Mouse (Mus musculus) C2C12 (cell line): ENCODE results near the gene Ppcdc. TPM values are rescaled to one million over a fixed set of nuclear protein-coding genes. Genes with fewer than 3 reads are reported as not detected.

Source experiments
- H3K27me3 ChIP-seq: one replicate; pipeline ENCODE4 v1.6.1; 2011; ENCODE audit not compliant: control insufficient read depth, insufficient read depth, insufficient read length
- H3K36me3 ChIP-seq: one replicate; pipeline ENCODE4 v1.6.1; 2011; ENCODE audit not compliant: control insufficient read depth, insufficient read depth
- H3K4me3 ChIP-seq: one replicate; pipeline ENCODE4 v1.5.1; 2011; ENCODE audit warnings: mild to moderate bottlenecking, control low read depth; ENCODE audit not compliant: poor library complexity, insufficient read depth, severe bottlenecking
- H3K79me2 ChIP-seq: one replicate; pipeline ENCODE4 v1.6.1; 2011; ENCODE audit not compliant: control insufficient read depth, insufficient read depth
- H3K79me3 ChIP-seq: one replicate; pipeline ENCODE4 v1.6.1; 2011; ENCODE audit warnings: low read depth, control low read depth
- H3ac ChIP-seq: one replicate; pipeline ENCODE3; 2011; ENCODE audit warnings: low read depth; ENCODE audit not compliant: control insufficient read depth, insufficient read length
- CEBPB ChIP-seq: IDR thresholded peaks from one replicate; pipeline ENCODE4 v1.6.1; 2011; ENCODE audit warnings: low read depth, mild to moderate bottlenecking, control low read depth, moderate library complexity
- CTCF ChIP-seq: IDR thresholded peaks from one replicate; pipeline ENCODE4 v1.5.1; 2011; ENCODE audit not compliant: control insufficient read depth, insufficient read depth, insufficient read length
- FOSL1 ChIP-seq: IDR thresholded peaks from one replicate; pipeline ENCODE4 v1.8.0; 2011; ENCODE audit warnings: mild to moderate bottlenecking, low read length; ENCODE audit not compliant: poor library complexity, insufficient read depth, severe bottlenecking
- MAX ChIP-seq: IDR thresholded peaks from one replicate; pipeline ENCODE4 v1.6.1; 2011; ENCODE audit warnings: mild to moderate bottlenecking, control low read depth
- MYOD1 ChIP-seq: IDR thresholded peaks from one replicate; pipeline ENCODE4 v1.6.1; 2011; ENCODE audit warnings: low read depth; ENCODE audit not compliant: control insufficient read depth, insufficient read length
- MYOG ChIP-seq: IDR thresholded peaks from one replicate; pipeline ENCODE4 v1.6.1; 2011; ENCODE audit not compliant: control insufficient read depth, insufficient read length; ENCODE audit errors: extremely low read depth
- USF1 ChIP-seq: IDR thresholded peaks from one replicate; pipeline ENCODE4 v1.6.1; 2011; ENCODE audit warnings: low read depth, mild to moderate bottlenecking, control low read depth, moderate library complexity
- polyA plus RNA-seq: library from polyadenylated mRNA; unstranded; fragments of >200 nt; fragmentation: generic; extraction: Trizol; gene quantifications from one replicate; pipeline ENCODE4 v1.2.1, GENCODE M21; 2012; ENCODE audit warnings: missing spikeins

Gene Ppcdc
- polyA plus RNA-seq, 1 experiment: 15.1 TPM

- H3K36me3 ChIP-seq: no peaks in the 10 kb centered on the region
- H3K4me3 ChIP-seq: no peak overlapping the region
- H3K79me2 ChIP-seq: no peaks in the 10 kb centered on the region
- H3K79me3 ChIP-seq: no peaks in the 10 kb centered on the region
- H3K27me3 ChIP-seq: no peaks in the 10 kb centered on the region
- no peak overlapping the region for H3ac ChIP-seq
- no peak for TF ChIP-seq MYOG
- TF ChIP-seq CTCF: no peak
- no peak for TF ChIP-seq MAX
- no peak for TF ChIP-seq CEBPB
Observed at GRCm38 (mm10) chr9:57392892-57393291, 47.0 kb downstream of the Ppcdc start.

DNA sequence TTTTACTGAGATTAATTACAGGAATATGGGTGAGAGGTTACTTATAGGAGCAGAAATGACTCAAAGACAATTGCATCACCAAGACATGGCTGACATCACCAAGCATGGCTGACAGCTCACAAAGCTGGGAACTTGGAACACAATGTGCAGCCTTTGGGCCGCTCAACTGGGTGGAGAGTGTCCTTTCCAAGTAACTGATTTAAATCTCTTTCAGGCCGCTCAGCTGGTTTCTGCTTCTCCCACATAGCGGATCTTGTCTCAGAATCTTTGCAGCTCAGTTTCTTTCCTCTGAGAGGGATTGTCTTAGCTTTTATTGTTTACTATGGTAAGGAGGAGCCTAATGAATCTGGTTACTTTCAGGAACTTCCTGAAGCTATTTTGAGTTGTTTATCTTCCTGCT lies 49.1 kb downstream of the Ppcdc start:
- Histone ChIP-seq H3K4me3 (no peak overlapping the region), H3K36me3 (no peaks in the 10 kb centered on the region), H3K79me3 (no peaks in the 10 kb centered on the region), H3ac (no peak overlapping the region), H3K79me2 (no peaks in the 10 kb centered on the region), H3K27me3 (no peaks in the 10 kb centered on the region)
- TF ChIP-seq MYOG: no peak

GRCm38 (mm10) chr9:57389131-57389530 lies 50.8 kb downstream of the Ppcdc start:
- Histone ChIP-seq H3K4me3 (no peak overlapping the region), H3K79me2 (no peaks in the 10 kb centered on the region), H3ac (no peak overlapping the region), H3K79me3 (no peaks in the 10 kb centered on the region), H3K27me3 (no peaks in the 10 kb centered on the region), H3K36me3 (no peaks in the 10 kb centered on the region)
- TF ChIP-seq MYOG (no peak), FOSL1 (no peak), CEBPB (no peak), USF1 (no peak), MYOD1 (no peak), CTCF (no peak), MAX (no peak)

- H3K4me3 ChIP-seq: no peak overlapping the region
- no peak overlapping the region for H3ac ChIP-seq
- no peak for TF ChIP-seq MYOD1
- TF ChIP-seq CEBPB: no peak
- no peak for TF ChIP-seq MYOG
- no peak for TF ChIP-seq FOSL1
- TF ChIP-seq MAX: no peak
- no peak for TF ChIP-seq USF1
- no peak for TF ChIP-seq CTCF
- no peaks in the 10 kb centered on the region for H3K27me3 ChIP-seq
- H3K36me3 ChIP-seq: no peaks in the 10 kb centered on the region
- no peaks in the 10 kb centered on the region for H3K79me2 ChIP-seq
- no peaks in the 10 kb centered on the region for H3K79me3 ChIP-seq
Observed at GRCm38 (mm10) chr9:57386926-57387325, 53.0 kb downstream of the Ppcdc start.

DNA sequence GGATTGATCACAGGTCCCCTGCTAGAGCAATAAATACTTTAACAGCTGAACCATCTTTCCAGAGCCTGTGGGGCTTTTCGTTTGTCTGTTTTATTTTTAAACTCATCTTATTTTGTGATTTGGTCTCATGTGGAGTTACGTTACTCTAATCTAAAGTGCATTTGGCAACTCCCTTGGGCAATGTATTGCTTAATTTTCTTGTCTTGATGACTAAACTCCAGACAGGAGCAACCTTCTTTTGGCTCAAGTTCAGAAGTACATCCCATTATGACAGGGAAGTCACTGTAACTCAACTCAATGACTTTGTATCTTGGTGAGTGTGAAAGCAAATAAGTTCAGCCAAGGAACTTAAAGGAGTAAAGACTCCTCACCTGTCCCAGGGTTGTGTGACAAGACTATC lies 55.3 kb downstream of the Ppcdc start:
- TF ChIP-seq CEBPB (peak; percentile 80), USF1 (no peak), MYOG (no peak), MYOD1 (no peak)
- no peaks in the 10 kb centered on the region for H3K27me3 ChIP-seq
- H3K79me3 ChIP-seq: no peaks in the 10 kb centered on the region
- no peak overlapping the region for H3ac ChIP-seq
- no peaks in the 10 kb centered on the region for H3K79me2 ChIP-seq
- no peaks in the 10 kb centered on the region for H3K36me3 ChIP-seq
- no peak overlapping the region for H3K4me3 ChIP-seq

DNA sequence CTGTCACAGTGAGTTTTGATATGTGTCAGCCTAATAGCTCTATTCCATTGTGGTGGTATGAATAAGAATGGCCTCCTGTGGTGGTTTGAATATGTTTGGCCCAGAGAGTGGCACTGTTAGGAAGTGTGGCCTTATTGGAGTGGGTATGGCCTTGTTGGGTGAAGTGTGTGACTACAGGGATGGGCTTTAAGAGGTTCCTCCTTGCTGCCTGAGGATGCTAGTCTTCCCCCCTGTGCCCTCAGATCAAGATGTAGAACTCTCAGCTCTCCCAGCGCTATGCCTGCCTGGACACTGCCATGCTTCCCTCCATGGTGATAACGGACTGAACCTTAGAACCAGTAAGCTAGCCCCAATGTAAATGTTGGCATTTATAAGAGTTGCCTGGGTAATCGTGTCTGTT lies 78.9 kb downstream of the Ppcdc start:
- H3K79me2 ChIP-seq: no peaks in the 10 kb centered on the region
- no peaks in the 10 kb centered on the region for H3K79me3 ChIP-seq
- H3K27me3 ChIP-seq: no peaks in the 10 kb centered on the region
- H3K4me3 ChIP-seq: no peak overlapping the region
- H3ac ChIP-seq: no peak overlapping the region
- TF ChIP-seq FOSL1 (no peak), MYOG (no peak), MAX (no peak), CEBPB (no peak), MYOD1 (no peak), CTCF (no peak), USF1 (no peak)
- H3K36me3 ChIP-seq: no peaks in the 10 kb centered on the region
